Mouse (Mus musculus) midbrain, embryonic 13.5 days (tissue): ENCODE results near the gene Ikzf1. TPM values are rescaled to one million over a fixed set of nuclear protein-coding genes. Genes with fewer than 3 reads are reported as not detected.

Experiments
- ATAC-seq: fragments of 200-750 bp; cut with Nextera tagmentation; 2 replicates; pipeline ENCODE4 v1.8.0; 2017; ENCODE audit warnings: mild to moderate bottlenecking, moderate TSS enrichment, moderate library complexity
- H3K27ac ChIP-seq: fragments of 300-500 bp; sonication (generic); 2 replicates; pipeline ENCODE4 v1.5.1; 2015; ENCODE audit warnings: inconsistent platforms, mild to moderate bottlenecking, moderate library complexity
- H3K27me3 ChIP-seq: fragments of 300-500 bp; sonication (generic); 2 replicates; pipeline ENCODE4 v1.6.1; 2015; ENCODE audit warnings: mild to moderate bottlenecking, inconsistent platforms
- H3K36me3 ChIP-seq: fragments of 300-500 bp; sonication (generic); 2 replicates; pipeline ENCODE4 v1.6.1; 2015; ENCODE audit warnings: mild to moderate bottlenecking, inconsistent platforms
- H3K4me1 ChIP-seq: fragments of 300-500 bp; sonication (generic); replicated peaks from 2 replicates; pipeline ENCODE4 v1.6.1; 2015; ENCODE audit warnings: inconsistent platforms
- H3K4me2 ChIP-seq: fragments of 300-500 bp; sonication (generic); replicated peaks from 2 replicates; pipeline ENCODE4 v1.6.1; 2015; ENCODE audit warnings: moderate library complexity, mild to moderate bottlenecking, inconsistent platforms
- H3K4me3 ChIP-seq: fragments of 300-500 bp; sonication (generic); replicated peaks from 2 replicates; pipeline ENCODE4 v1.5.1; 2015; ENCODE audit warnings: mild to moderate bottlenecking, inconsistent platforms
- H3K9ac ChIP-seq: fragments of 300-500 bp; sonication (generic); replicated peaks from 2 replicates; pipeline ENCODE4 v1.6.1; 2015; ENCODE audit warnings: mild to moderate bottlenecking, inconsistent platforms
- H3K9me3 ChIP-seq: fragments of 300-500 bp; sonication (generic); 2 replicates; pipeline ENCODE4 v1.6.1; 2016; ENCODE audit warnings: mild to moderate bottlenecking, inconsistent platforms
- WGBS: fragments of 180-500 bp; shearing (Covaris S2); methylation state at CpG from one replicate; pipeline ENCODE4 v1.1.7; 2015; 5-methylcytosine and 5-hydroxymethylcytosine counted together
- polyA plus RNA-seq: library from polyadenylated mRNA; unstranded; fragments of >200 nt; fragmentation: Nextera tagmentation; extraction: Ambion mirVana; gene quantifications from 2 replicates; pipeline ENCODE4 v1.2.1, GENCODE M21; 2015

The Ikzf1 gene
- polyA plus RNA-seq, 1 experiment from 2014 or later = 1.2 TPM

- H3K27ac ChIP-seq = no peak overlapping the region
- H3K4me2 ChIP-seq = no peak overlapping the region
- no peak overlapping the region for H3K9ac ChIP-seq
- no peaks in the 10 kb centered on the region for H3K27me3 ChIP-seq
- H3K4me1 ChIP-seq = 0 out of 2 replicates have a peak, but pooled peaks cover 2% of the 10 kb centered on the region
- no peak overlapping the region for H3K4me3 ChIP-seq
- ATAC-seq = no peak
- H3K36me3 ChIP-seq = no peaks in the 10 kb centered on the region
- 95% methylated on average over 1 of the region's 1 CpGs for WGBS
- no peaks in the 10 kb centered on the region for H3K9me3 ChIP-seq
Observed at GRCm38 (mm10) chr11:11758883-11759282, 74.1 kb downstream of the Ikzf1 start.

- no peaks in the 10 kb centered on the region for H3K9me3 ChIP-seq
- no peak overlapping the region for H3K4me3 ChIP-seq
- H3K36me3 ChIP-seq = no peaks in the 10 kb centered on the region
- no peak for ATAC-seq
- no peaks in the 10 kb centered on the region for H3K4me1 ChIP-seq
- no peak overlapping the region for H3K27ac ChIP-seq
- no peak overlapping the region for H3K9ac ChIP-seq
- no peak overlapping the region for H3K4me2 ChIP-seq
- WGBS = 71% methylated on average over 4 of the region's 4 CpGs
- H3K27me3 ChIP-seq = no peaks in the 10 kb centered on the region
Observed at GRCm38 (mm10) chr11:11763211-11763666, 78.4 kb downstream of the Ikzf1 start.

GRCm38 (mm10) chr11:11765414-11765813, 80.6 kb downstream of the Ikzf1 start:
- H3K9ac ChIP-seq = no peak overlapping the region
- no peak for ATAC-seq
- H3K4me1 ChIP-seq = no peaks in the 10 kb centered on the region
- H3K27me3 ChIP-seq = no peaks in the 10 kb centered on the region
- no peaks in the 10 kb centered on the region for H3K36me3 ChIP-seq
- H3K4me2 ChIP-seq = no peak overlapping the region
- no peaks in the 10 kb centered on the region for H3K9me3 ChIP-seq
- no peak overlapping the region for H3K4me3 ChIP-seq
- no peak overlapping the region for H3K27ac ChIP-seq
- 72% methylated on average over 1 of the region's 1 CpGs for WGBS

DNA sequence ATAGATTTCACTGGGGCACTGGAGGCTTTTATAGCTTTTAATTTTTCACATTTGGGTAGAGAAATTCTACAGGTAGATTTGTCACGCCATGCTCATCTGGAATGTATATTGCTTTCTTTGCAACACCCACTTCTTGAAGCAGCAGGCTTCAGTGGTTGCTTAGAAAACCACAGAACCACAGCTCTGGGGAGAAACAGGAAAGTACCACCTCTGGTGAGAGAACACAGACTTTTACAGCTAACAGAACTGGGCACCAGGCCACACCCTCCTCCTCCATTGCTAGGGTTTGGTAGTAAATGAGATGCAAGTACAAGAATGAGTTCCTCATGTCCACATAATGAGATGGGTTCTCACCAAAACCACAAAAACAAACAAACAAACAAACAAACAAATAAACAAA, 81.3 kb downstream of the Ikzf1 start:
- Histone ChIP-seq H3K27me3 (no peaks in the 10 kb centered on the region), H3K36me3 (no peaks in the 10 kb centered on the region), H3K4me3 (no peak overlapping the region), H3K4me2 (no peak overlapping the region), H3K4me1 (no peaks in the 10 kb centered on the region), H3K9me3 (no peaks in the 10 kb centered on the region), H3K9ac (no peak overlapping the region), H3K27ac (no peak overlapping the region)
- 96% methylated on average over 1 of the region's 1 CpGs for WGBS
- ATAC-seq = no peak

DNA sequence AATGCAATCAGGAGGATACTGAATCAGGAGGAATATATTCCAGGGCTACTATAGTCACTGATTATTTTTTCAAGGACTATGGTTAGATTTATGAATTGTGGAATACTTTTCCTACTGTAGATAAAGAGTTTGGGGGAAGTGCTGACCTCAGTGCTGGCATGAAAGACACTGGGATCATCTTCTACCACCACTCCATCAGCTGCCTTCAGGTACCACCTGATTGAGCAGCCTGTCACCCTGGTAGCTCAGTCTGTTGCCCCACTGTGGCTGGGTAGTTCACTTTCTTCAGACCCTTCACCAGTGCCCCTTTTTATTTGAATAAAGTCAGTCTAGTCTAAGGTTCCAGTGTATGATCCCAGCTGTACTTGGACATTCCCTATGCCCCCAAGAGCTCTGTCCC, 81.9 kb downstream of the Ikzf1 start:
- Histone ChIP-seq H3K36me3 (no peaks in the 10 kb centered on the region), H3K27ac (no peak overlapping the region), H3K4me1 (no peaks in the 10 kb centered on the region), H3K27me3 (no peaks in the 10 kb centered on the region), H3K9me3 (no peaks in the 10 kb centered on the region), H3K4me2 (no peak overlapping the region), H3K4me3 (no peak overlapping the region), H3K9ac (no peak overlapping the region)
- ATAC-seq = no peak

DNA sequence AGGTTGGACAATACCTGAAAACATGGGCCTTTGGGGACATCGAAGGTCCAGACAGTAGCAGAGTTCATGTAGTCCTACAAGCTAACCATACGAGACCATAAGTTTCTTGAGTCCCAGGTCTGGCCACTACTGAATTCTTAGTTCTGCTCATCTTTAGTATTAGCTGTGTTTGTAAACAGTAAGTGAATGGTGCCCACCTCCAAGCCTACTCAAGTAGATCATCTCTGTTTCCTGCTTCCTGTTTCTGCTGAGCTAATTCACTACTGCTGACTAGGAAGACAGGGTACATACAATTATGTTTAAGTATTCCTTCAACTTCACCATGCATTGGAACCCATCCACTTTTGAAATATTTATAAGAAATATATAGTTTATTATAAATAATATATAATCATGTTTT, 83.3 kb downstream of the Ikzf1 start:
- no peak for ATAC-seq
- Histone ChIP-seq H3K4me1 (no peaks in the 10 kb centered on the region), H3K4me3 (no peak overlapping the region), H3K4me2 (no peak overlapping the region), H3K36me3 (no peaks in the 10 kb centered on the region), H3K27me3 (no peaks in the 10 kb centered on the region), H3K9ac (no peak overlapping the region), H3K9me3 (no peaks in the 10 kb centered on the region), H3K27ac (no peak overlapping the region)
- WGBS = 84% methylated on average over 2 of the region's 2 CpGs

- no peak for ATAC-seq
- Histone ChIP-seq H3K9ac (no peak overlapping the region), H3K36me3 (no peaks in the 10 kb centered on the region), H3K4me2 (no peak overlapping the region), H3K4me3 (no peak overlapping the region), H3K27ac (no peak overlapping the region), H3K4me1 (no peaks in the 10 kb centered on the region), H3K9me3 (no peaks in the 10 kb centered on the region), H3K27me3 (no peaks in the 10 kb centered on the region)
- WGBS = 95% methylated on average over 20 of the region's 20 CpGs
Observed at GRCm38 (mm10) chr11:11769281-11769680, 84.5 kb downstream of the Ikzf1 start.

- no peak for ATAC-seq
- no peaks in the 10 kb centered on the region for H3K27me3 ChIP-seq
- no peak overlapping the region for H3K4me3 ChIP-seq
- H3K36me3 ChIP-seq = no peaks in the 10 kb centered on the region
- WGBS = 91% methylated on average over 3 of the region's 3 CpGs
- H3K9me3 ChIP-seq = no peaks in the 10 kb centered on the region
- H3K27ac ChIP-seq = no peak overlapping the region
- H3K4me1 ChIP-seq = no peaks in the 10 kb centered on the region
- H3K4me2 ChIP-seq = no peak overlapping the region
- no peak overlapping the region for H3K9ac ChIP-seq
Observed at GRCm38 (mm10) chr11:11770691-11771090, 85.9 kb downstream of the Ikzf1 start.

- ATAC-seq = no peak
- no peak overlapping the region for H3K4me2 ChIP-seq
- no peaks in the 10 kb centered on the region for H3K36me3 ChIP-seq
- H3K4me3 ChIP-seq = no peak overlapping the region
- 95% methylated on average over 4 of the region's 4 CpGs for WGBS
- no peaks in the 10 kb centered on the region for H3K4me1 ChIP-seq
- H3K27ac ChIP-seq = no peak overlapping the region
- H3K9ac ChIP-seq = no peak overlapping the region
- no peaks in the 10 kb centered on the region for H3K27me3 ChIP-seq
- no peaks in the 10 kb centered on the region for H3K9me3 ChIP-seq
Observed at GRCm38 (mm10) chr11:11772196-11772595, 87.4 kb downstream of the Ikzf1 start.

GRCm38 (mm10) chr11:11774384-11774783, 89.6 kb downstream of the Ikzf1 start:
- no peak overlapping the region for H3K27ac ChIP-seq
- no peaks in the 10 kb centered on the region for H3K27me3 ChIP-seq
- H3K36me3 ChIP-seq = no peaks in the 10 kb centered on the region
- no peaks in the 10 kb centered on the region for H3K9me3 ChIP-seq
- 97% methylated on average over 4 of the region's 4 CpGs for WGBS
- no peaks in the 10 kb centered on the region for H3K4me1 ChIP-seq
- no peak overlapping the region for H3K4me3 ChIP-seq
- no peak overlapping the region for H3K4me2 ChIP-seq
- no peak for ATAC-seq
- no peak overlapping the region for H3K9ac ChIP-seq

GRCm38 (mm10) chr11:11774893-11775292, 90.1 kb downstream of the Ikzf1 start:
- ATAC-seq = no peak
- Histone ChIP-seq H3K27ac (no peak overlapping the region), H3K4me3 (no peak overlapping the region), H3K9ac (no peak overlapping the region), H3K9me3 (no peaks in the 10 kb centered on the region), H3K27me3 (no peaks in the 10 kb centered on the region), H3K4me2 (no peak overlapping the region), H3K4me1 (no peaks in the 10 kb centered on the region), H3K36me3 (no peaks in the 10 kb centered on the region)
- WGBS = 89% methylated on average over 5 of the region's 5 CpGs

GRCm38 (mm10) chr11:11776071-11776821, 91.4 kb downstream of the Ikzf1 start:
- Histone ChIP-seq H3K4me1 (no peaks in the 10 kb centered on the region), H3K27ac (no peak overlapping the region), H3K27me3 (no peaks in the 10 kb centered on the region), H3K4me2 (no peak overlapping the region), H3K4me3 (no peak overlapping the region), H3K36me3 (no peaks in the 10 kb centered on the region), H3K9me3 (no peaks in the 10 kb centered on the region), H3K9ac (no peak overlapping the region)
- 77% methylated on average over 4 of the region's 4 CpGs for WGBS
- ATAC-seq = no peak

- 84% methylated on average over 7 of the region's 7 CpGs for WGBS
- Histone ChIP-seq H3K27me3 (no peaks in the 10 kb centered on the region), H3K36me3 (no peaks in the 10 kb centered on the region), H3K9ac (no peak overlapping the region), H3K4me1 (no peaks in the 10 kb centered on the region), H3K9me3 (no peaks in the 10 kb centered on the region), H3K4me3 (no peak overlapping the region), H3K4me2 (no peak overlapping the region), H3K27ac (no peak overlapping the region)
- ATAC-seq = no peak
Observed at GRCm38 (mm10) chr11:11776822-11777174, 92.0 kb downstream of the Ikzf1 start.
